Mouse (Mus musculus) T-cell, adult 2 months (primary cell): ENCODE measurements at regions not wholly inside any gene's neighbourhood (a gene's known extent, or its start where the extent isn't known, plus 50 kb on each side); places are given as distances from the start of the nearest gene placed in this dataset.

ENCODE experiments used
- DNase-seq: peaks from one replicate; pipeline ENCODE4 v3.0.0; 2022; ENCODE audit warnings: low spot score

DNA sequence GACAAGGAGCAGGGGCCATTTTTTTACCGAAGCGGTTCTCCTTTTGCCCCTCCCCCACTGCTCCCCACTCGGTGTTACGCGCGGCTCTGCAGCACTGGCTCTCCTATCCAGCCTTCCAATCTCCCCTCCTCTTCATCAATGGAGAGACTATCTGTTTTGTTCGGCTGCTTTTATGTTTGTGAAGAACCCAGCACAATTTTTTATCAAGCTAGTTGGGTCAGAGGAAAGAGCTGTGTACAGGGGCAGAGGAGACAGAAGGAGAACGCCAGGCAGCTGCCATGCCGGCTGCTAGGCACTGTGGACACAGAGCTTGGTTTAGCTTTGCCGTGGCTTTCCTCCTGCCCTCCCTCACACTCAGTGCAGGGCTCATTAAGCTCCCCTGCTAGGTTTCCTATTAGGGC, 280.3 kb downstream of the Sox11 start:
- DNase-seq = no peak

DNA sequence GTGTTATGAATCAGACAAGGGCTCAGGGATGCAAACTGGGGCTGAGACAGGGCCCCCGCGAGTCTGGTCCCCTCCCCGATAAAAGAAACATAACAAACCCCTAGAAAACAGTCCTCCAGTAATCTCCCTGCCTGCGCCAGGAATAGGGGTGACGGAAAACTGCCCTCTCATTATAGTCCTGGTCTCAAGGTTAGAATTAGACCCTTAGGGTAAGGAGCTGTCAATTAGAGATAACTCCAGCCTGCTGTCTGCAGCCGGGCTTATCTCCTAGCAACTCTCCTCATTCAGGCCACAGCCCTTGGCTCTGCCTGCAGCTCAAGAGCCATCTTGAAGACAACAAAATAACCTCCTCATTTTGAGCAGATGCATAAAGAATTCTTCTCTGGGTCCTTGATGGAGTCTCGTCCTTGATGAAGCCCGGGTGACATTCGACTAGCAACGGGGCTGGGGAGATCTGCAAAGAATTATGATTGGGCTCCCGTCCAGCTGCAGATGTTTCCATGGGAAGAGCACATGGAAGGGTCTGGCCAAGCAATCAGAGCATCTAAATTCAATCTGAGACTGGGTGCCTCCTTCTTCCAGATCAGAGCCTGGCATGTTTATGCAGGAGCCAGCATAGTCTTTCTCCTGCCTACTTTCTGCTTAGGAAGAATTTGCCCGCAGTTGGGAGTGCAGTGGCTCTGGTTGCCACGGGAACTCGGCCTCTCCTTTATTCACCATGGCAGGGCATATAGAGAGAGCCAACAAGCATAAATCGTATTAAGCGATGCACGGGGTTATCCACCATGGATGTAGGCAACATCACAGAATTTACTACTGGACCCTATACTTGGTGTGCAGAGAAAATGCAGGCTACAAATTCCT, 281.2 kb downstream of the Sox11 start:
- DNase-seq = no peak

DNA sequence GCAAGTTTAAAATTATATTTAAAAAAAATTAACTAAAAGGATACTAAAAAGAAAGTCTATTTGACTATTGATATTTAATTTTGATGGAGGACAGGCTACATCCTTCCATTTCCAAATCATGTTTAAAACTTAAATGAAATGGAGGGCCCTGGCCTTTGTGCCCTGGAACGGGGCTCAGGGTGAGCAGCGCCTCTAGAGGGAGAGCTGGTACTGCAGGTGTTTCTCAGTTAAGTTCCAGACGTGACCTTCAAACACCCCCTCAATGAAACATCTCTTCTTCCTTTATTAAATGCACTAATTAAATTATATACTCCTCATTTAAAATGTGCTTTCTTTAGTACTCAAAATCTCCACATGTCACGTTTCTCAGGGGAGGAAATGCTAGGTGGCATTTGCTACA, 282.5 kb downstream of the Sox11 start:
- DNase-seq = no peak

DNA sequence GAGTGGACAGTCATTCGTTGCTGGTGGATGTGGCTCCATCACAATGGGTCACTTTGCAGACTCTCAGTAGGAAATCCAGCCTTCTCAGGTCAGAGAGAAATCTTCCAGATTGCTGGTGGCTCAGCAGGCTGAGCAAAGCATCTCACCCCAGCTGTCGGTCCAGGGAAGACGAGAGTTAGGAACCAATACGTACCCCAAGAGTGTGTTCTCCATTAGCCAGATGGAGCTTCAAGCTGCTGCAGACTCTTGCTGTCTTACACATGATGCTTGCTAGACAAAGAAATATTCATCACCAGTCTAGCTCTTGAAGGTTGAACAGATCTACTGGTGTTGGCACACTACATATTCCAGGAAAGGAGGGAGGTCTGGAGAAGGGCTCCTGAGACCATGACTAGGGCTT, 288.0 kb downstream of the Sox11 start:
- DNase-seq = no peak

DNA sequence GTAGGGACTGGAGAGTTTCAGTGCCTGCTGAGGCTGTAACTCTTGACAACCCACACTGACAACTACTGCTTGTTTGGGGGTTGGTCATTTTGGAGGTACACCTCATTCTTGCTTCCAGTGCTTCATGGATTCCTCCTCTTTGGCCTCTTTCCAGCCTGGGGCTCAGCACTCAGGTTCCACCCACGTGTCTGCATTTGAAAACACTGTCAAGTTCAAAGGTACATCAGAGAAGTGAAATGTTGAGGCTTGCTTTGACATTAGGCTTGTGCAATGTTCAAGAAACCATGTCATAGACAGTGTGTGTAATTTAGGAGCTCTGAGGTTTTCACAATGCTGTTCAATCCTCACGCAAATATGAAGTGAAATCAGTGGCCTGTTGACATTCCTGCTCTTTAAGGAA, 304.5 kb downstream of the Sox11 start:
- no peak for DNase-seq

DNA sequence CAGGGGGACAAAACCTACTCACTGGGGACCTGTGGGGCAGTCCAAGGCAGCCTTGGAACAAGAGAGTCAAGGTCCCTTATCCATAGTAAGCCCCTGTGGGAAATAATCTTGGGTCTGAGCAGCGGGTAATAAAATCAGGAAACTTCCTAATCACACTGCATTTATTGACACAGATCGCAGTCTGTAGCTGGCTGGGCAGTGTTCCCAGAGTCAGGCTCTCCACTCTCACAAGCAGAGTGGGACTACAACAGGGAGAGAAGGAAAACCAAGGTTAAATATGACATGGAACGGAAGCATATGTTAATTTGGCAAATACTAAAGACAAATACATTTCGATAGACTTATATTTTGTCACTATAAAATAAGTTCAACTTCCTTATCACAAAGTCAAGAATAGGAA, 322.6 kb downstream of the Sox11 start:
- no peak for DNase-seq

DNA sequence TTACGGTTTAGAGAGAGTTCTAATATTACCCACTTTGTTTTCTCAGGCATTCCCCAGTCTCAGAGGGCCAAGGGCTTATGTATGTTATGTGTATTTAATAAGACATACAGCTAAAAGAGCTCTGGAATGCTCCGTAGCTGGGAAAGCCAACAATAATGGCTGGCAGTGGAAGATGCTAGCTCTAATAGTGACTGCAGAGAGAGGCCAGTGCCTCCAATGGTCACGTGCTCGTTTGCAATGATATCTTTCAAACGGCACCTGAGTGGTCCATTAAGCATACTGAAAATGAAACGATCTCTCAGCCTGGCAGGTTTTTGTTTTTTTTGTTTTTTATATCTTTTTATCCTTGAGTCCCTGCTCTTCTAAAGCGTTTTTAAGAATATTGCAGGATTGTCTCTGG, 324.0 kb downstream of the Sox11 start:
- DNase-seq = no peak

DNA sequence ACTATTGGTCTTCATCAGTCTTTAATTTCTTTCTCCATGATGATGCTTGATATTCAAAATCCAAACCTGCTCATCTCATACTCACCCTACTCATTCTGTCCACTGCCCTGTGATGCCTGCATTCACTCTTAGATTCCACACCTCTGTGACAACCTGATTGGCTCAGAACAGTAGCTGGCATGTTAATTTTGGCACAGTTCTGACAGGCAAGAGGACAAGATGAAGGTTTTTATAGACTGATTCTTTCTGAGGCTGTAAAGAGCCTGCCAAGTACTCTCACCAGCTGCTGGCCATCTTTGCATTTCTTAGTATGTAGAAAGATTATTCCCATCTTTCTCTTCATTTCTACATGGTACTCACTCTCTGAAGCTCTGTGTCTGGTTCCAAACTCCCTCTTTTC, 343.1 kb downstream of the Sox11 start:
- no peak for DNase-seq

DNA sequence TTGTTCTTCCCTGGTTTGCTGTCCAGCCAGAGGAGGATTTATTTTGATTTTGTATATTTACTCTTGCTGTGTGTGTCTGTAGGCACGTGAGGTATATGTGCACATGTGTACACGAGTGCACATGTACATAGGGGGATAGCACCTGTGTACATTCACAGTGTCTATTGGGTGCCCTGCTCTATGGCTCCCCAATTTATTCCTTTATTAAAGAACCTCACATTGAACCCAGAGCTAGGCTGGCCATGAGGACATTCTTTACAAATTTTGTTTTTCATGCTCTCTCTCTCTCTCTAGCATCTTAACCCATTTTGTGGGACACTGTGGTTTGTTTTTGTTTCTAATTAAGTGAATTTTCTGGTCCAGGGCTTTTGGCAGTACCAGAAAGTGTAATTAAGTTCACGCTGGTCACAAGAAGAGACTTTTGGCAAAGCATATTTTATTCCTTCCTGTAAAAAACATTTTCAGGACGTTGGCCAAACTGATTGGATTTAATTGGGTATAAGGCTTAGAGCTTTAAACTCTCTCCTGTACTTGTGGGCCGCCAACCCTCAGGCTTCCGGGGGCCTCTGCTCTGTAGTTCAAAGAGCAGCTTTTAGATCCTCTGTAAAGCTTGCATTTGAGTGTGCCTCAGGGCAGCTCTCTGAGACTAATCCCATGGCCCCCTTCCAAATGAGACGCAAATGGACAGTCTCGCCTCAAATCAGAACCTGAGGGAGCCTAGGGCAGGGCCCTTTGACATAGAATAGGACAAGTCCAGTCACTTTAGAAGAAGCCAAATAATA, 365.9 kb downstream of the Sox11 start:
- DNase-seq = no peak

DNA sequence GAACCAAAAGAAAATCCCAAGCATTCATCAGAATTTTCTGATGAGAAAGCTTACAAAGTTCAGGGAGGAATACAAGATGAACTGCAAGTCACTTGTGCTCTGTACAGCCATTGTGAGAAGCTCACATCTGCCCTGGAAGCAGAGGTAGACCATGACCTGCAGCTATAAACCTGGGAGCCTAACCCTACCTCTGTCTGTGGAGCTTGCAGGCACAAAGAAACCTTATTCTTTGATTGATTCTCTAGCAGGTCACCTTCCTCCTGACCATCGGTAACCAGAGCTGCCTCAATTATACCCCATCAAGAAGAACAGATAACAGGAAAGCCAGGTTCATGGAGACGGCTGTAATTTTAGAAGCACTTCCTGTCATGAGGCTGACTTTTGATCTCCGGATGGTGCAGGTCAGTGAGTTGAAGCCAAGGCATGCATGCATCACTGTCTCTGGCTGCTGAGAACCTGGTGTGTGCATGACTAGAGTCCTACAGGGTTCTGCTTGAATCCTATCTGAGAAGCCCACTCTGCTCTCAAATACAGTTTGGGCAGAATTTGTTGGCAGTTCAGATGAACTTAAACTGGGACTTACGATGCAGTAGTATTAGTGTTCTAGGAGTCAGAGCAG, 369.8 kb downstream of the Sox11 start:
- DNase-seq = no peak

DNA sequence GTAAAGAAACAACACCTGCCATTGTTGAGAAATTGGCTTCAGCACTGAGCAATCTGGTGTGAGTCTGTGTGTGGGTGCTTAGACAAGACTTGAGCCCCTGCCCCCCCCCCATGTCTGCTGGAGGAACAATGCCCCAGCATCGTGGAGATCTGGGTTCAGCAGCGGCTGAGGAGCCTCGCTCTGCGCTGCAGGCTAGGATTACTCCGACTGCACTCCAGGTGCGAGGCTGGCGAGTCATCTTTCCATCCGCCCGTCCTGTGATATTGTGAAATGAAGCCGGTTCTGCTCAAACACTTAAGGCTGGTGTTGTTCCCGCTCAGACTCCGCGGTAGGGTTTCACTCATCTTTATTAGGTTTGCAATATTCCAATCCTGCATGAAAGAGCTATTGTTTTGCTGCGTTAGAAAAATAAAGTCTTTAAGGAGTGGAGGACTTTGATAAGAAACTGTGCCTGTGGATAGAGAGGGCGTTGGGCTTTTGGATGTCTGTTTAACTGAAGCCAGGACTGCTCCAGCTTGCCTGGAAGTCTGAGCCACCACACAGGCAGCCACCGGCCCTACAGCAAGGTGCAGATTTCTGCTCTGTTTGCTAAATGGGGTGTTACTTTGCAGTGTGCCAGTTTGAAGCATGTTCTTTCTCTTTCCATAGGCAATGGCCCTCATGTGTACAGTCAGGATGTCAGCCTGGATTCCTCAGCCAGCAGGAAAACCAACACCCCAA, 375.2 kb downstream of the Sox11 start:
- DNase-seq = no peak

DNA sequence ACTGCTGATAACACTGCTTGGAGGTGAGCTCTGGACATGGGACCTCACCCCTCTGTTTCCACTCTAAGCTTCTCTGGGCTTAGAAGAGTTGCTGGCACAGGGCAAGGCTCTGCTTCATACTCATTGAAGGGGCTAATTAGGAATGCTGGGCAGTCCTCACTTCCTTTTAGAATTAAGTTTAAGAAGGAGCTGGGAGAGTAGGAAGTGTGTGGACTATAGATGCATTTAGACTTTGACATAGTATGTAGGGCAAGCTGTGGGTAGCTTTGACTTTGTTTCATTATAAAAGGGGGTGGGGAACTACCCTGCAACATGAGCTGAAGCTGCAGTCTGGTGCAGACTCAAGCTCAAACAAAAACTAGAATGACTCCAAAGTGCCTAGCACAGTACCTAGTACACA, 378.5 kb downstream of the Sox11 start:
- DNase-seq = no peak

DNA sequence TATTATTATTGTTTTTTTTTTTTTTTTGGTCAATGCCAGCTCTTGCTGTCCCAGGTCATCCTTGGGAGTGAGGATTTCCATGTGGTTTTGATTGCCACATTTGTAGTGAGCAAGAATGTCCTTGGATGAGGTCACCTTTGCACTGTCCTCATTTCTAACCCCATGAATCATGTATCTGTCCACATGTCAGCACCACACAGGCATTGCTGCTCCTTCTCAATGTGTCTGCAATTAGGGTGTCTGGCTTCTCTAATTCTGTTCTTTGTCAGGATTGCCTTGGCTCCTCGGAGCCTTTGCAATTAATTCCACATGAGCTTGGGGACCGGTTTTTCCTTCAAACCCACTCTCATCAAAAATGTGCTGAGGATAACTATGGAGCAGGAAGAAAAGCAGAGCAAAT, 402.5 kb downstream of the Sox11 start:
- no peak for DNase-seq

DNA sequence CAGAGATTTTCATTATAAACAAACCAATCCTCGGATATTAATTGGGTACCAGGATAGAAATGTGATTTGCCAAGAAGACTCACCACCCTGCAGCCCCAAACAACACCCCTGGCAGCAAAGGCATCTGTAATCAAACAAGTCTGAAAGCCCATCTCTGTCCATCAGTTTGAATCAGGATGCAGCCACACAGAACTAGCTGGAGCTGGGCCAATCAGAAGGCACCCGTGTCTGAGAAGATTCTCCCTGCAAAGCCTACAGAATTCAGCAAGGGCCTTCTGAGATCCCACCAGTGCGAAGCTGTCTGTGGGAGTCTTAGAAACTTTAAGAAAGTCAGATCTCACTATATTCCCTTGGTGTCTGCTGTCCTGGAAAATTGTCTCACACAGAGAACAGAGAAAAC, 404.5 kb downstream of the Sox11 start:
- no peak for DNase-seq

DNA sequence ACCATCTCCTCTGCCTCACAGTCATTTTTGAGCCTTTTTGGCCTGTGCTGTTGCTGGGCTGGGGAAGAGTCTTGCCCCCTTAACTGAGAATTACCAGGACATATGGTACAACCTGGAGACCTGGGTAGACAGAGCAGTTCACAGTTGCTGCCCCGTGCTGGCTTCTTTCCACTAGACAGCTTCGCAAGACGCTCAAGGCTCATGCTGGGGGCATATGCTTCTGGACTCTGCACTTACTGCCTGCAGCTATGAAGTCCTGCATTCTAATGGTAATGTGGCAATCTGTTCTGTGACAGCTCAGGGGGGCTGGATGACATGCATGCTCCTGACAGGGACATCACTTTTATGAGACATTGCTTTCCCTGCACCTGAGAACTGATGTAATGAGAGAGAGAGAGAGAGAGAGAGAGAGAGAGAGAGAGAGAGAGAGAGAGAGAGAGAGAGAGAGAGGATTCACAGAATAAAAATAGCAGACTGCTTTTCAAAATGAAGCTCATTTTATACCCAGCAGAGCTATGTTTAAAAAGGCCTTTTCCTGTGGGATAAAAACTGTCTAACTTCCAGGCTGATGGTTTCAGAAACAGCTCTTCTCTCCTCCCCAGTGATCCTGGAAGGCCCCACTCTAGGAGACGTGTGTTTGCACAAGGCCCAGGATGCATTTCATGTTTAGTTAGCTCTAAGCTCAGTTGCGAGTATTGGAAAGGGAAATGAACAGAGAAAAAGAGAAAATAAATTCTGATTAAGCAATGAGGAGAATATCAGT, 405.5 kb downstream of the Sox11 start:
- DNase-seq = no peak

DNA sequence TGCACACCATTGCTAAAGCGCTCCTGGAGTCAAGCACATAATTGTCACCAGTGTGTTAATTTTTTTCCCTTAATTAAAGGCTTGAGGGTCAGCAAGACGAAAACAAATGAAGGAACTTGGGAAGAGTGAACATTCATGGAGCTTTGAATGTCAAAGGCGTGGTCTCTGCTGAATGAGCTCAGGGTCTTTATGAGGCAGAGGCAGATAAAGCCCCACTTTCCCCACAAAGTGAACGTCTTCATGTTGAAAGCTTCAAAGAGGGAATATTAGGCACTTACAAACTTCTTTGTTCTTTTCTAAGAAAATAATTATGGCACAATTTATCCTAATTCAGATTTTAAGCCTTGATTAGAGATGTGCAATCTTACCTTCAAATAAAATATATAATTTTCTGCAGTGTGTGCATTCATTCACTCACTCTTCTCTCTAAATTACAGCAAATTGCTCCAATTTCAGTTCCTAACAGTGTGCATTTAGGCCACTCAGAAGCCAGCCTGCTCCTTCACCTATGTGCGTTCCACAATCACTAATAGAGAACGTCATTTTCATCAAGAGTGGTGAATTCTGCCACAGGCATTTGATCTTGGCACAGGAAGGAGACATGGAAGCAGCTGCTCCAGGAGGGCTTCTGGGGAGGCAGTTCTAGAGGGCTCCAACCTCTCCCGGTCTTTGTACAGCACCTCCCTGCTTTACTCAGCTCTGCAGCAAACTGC, 412.1 kb downstream of the Sox11 start:
- no peak for DNase-seq

DNA sequence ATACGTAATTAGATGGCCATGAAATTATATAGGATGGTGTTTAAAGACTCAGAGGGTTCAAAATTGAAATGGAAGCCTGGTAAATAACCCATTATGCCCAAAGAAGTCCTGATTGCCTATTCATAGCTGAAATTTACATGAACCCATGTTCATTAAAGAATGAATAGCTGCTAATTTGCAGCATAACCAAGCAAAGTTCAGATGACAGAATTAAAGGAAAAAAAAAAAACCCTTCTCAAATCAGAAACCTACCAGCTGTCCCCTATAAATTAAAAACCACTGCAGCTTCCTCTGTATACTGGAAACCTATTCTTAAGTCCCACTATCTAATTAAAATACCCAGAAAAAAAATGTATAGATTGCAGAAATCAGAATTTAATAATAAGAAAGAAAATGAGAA, 436.2 kb downstream of the Sox11 start:
- DNase-seq = no peak

DNA sequence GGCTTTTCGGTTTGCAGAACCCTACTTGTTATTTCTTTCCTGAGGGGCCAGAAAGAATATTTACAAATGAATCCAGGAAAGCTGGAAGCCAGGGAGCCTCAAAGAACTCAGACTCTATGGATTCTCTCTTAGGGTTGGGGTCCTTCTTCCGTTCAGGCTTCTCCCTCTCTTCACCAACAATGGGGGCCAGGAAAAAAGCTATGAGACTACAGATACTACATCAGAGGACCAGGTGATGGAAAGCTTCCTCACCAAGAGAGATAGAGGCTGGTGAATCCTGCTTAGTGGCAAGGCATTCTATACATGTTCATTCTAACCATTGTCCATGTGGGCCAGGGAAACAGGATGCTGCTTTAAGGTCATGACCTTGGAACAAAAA, 434.9 kb downstream of the Cmpk2 start:
- DNase-seq = no peak

DNA sequence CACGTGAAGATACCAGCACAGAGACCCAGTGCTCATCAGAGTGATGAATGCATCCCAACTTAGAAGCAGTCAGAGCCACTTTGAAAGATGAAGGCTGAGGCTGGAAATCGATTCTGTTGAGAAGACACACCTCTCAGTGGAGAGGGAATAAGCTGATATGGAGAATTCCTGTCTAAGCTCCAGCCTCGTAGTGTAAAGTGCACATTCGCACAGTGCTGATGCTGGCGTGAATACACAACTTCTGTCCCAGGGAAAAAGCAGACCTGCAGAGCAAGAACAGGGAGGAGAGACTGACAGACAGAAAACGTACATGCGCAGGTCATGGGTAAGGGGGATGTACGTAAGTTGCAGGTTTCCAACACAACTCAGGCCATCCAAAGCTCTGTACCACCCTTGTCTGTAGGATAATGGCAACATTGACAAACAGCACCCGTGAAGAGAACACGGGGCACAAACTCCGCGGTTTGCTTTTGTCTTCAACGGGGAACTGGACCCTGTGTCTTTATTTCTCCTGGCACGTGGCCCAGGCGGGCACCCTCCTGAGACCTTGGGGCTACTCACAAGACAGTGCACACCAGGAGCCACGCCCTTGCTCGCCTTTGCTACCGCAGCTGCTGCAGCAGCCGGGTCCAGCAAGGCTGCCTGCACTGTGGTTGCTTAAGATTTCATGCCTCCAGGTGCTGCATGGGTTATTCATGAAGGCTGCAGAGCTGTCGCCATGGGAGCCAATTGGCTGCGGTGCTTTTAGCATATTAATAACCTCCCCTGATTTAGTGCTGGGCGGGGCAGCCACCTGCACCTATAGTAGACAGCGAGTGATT, 434.3 kb downstream of the Cmpk2 start:
- no peak for DNase-seq

DNA sequence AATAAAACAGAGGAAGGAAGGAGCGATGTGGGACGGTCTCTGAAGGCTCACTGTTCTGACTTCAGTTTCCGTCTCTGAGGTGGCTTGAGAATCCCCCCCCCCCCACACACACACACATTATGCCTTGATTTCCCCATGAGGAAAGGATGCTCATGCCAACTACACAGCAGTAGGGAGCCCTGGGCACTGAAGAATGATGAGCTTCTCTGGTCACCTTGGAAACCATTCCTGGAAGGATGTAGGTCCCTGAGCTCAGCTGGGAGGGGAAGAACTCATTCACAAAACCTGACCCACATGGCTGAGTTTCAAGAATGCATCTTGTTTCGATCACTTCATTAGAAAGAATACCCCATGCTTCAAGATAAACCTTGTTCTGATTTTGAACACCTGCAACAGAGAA, 422.2 kb downstream of the Cmpk2 start:
- no peak for DNase-seq
